Mouse (Mus musculus) lung, adult 2 months (tissue): ENCODE data around the gene Npl.

ENCODE experiments used
- CTCF ChIP-seq: fragments of 200-500 bp; IDR thresholded peaks from 2 replicates; pipeline ENCODE4 v1.5.1; 2011; ENCODE audit warnings: mild to moderate bottlenecking, low read length, control low read depth; ENCODE audit not compliant: insufficient read depth
- POLR2A ChIP-seq: fragments of 200-500 bp; IDR thresholded peaks from 2 replicates; pipeline ENCODE4 v1.6.1; 2011; ENCODE audit warnings: low read depth, mild to moderate bottlenecking, control low read depth, low read length, borderline replicate concordance; ENCODE audit errors: extremely low read depth

DNA sequence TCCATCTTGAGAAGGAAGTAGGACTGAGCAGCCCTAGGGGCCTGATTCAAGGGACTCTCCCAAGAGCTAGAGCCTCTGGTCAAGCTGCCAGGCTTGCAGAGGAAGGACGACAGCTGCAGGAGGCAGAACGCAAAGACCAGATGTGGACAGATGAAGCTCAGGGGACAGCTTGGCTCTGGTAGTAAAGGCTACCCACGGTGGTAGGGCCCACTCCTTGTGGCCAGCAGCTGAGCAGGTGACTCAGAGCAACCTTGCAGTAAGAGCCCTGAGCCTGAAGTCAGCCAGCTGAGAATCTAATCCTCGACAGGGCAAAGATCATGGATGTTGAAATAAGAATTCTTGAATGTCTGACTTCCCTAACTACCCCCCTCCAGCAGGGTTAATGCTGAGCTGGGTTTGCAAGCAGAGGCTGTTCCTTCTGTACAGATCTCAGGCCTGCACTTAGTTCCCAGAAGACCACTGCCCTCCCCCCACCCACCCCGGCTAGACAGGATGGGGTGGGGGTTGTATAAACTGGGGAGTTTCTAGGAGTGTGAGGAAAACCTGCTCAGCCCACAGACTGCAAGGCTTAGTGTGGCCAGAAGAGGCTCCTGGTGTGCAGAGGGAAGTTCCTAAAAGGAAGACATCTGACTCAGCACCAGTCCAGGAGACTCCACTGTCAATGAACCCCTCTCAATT, 48.1 kb downstream of the Npl start:
- TF ChIP-seq CTCF (no peak), POLR2A (no peak)
